Mouse (Mus musculus) thymus, adult 2 months (tissue): ENCODE data around the gene 4930444G20Rik.

Source experiments
- CTCF ChIP-seq: fragments of 200-500 bp; IDR thresholded peaks from 2 replicates; pipeline ENCODE4 v1.5.1; 2012; ENCODE audit warnings: mild to moderate bottlenecking, control low read depth, low read length, moderate library complexity, borderline replicate concordance; ENCODE audit not compliant: control insufficient read depth, poor library complexity, insufficient read depth; ENCODE audit errors: extremely low read depth
- POLR2A ChIP-seq: fragments of 200-500 bp; IDR thresholded peaks from 2 replicates; pipeline ENCODE4 v1.6.1; 2012; ENCODE audit warnings: mild to moderate bottlenecking, low read length, control low read depth, moderate library complexity; ENCODE audit not compliant: control insufficient read depth, poor library complexity, insufficient read depth; ENCODE audit errors: extremely low read depth

DNA sequence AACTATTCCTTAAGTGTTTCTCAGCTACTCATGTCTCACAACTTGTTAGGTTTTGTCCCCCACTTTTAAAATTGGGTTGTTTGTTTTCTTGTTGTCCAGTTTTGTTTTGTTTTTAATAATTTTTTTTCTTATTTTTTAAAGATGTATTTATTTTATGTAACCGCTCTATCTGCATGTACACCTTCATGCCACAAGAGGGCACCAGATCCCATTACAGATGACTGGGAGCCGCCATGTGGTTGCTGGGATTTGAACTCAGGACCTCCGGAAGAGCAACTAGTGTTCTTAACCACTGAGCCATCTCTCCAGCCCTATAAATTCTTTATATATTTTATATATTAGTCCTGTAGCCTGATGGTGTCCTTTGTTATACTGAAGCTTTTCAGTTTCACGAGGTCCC lies 49.3 kb downstream of the 4930444G20Rik start:
- TF ChIP-seq CTCF (no peak), POLR2A (no peak)
